Mouse (Mus musculus) heart, embryonic 16.5 days (tissue): ENCODE measurements around the gene Ephb1. TPM values are rescaled to one million over a fixed set of nuclear protein-coding genes. Genes with fewer than 3 reads are reported as not detected.
A peak's percentile ranks its signal among the peaks of the same experiment; 100 is the strongest.

ENCODE experiments used
- ATAC-seq: fragments of 200-750 bp; cut with Nextera tagmentation; replicated peaks from 2 replicates; pipeline ENCODE4 v1.8.0; 2017; ENCODE audit warnings: moderate number of reproducible peaks; ENCODE audit not compliant: insufficient read depth, low FRiP score; ENCODE audit errors: extremely low read depth
- H3K27ac ChIP-seq: fragments of 300-500 bp; sonication (generic); 2 replicates; pipeline ENCODE4 v1.5.1; 2014; ENCODE audit warnings: mild to moderate bottlenecking, low read length, control low read depth, moderate library complexity
- H3K27me3 ChIP-seq: fragments of 300-500 bp; sonication (generic); 2 replicates; pipeline ENCODE4 v1.6.1; 2014; ENCODE audit warnings: low read length, mixed read lengths; ENCODE audit not compliant: control insufficient read depth, insufficient read depth
- H3K36me3 ChIP-seq: fragments of 300-500 bp; sonication (generic); 2 replicates; pipeline ENCODE4 v1.6.1; 2014; ENCODE audit not compliant: control insufficient read depth, insufficient read depth
- H3K4me1 ChIP-seq: fragments of 300-500 bp; sonication (generic); 2 replicates; pipeline ENCODE4 v1.6.1; 2014; ENCODE audit warnings: low read length, mixed read lengths; ENCODE audit not compliant: control insufficient read depth, insufficient read depth
- H3K4me2 ChIP-seq: fragments of 300-500 bp; sonication (generic); 2 replicates; pipeline ENCODE4 v1.6.1; 2014; ENCODE audit warnings: low read depth, mild to moderate bottlenecking, control low read depth, low read length
- H3K4me3 ChIP-seq: fragments of 300-500 bp; sonication (generic); 2 replicates; pipeline ENCODE4 v1.5.1; 2014; ENCODE audit warnings: mild to moderate bottlenecking, control low read depth, low read length
- H3K9ac ChIP-seq: fragments of 300-500 bp; sonication (generic); 2 replicates; pipeline ENCODE4 v1.6.1; 2014; ENCODE audit warnings: low read length, control low read depth
- H3K9me3 ChIP-seq: fragments of 300-500 bp; sonication (generic); replicated peaks from 2 replicates; pipeline ENCODE4 v1.6.1; 2016; ENCODE audit warnings: low read length; ENCODE audit not compliant: control insufficient read depth
- WGBS: fragments of 180-500 bp; shearing (Covaris S2); extraction: QIAGEN DNeasy Blood & Tissue Kit; methylation state at CpG from one replicate; pipeline ENCODE4 v1.1.7; 2014; 5-methylcytosine and 5-hydroxymethylcytosine counted together
- polyA plus RNA-seq: library from polyadenylated mRNA; unstranded; fragments of >200 nt; fragmentation: Nextera tagmentation; extraction: Ambion mirVana; gene quantifications from 2 replicates; pipeline ENCODE4 v1.2.1, GENCODE M21; 2015

The Ephb1 gene
- polyA plus RNA-seq, 1 experiment from 2014 or later = 1.1 TPM

- H3K36me3 ChIP-seq = no peaks in the 10 kb centered on the region
- no peaks in the 10 kb centered on the region for H3K4me1 ChIP-seq
- 27% methylated on average over 3 of the region's 3 CpGs for WGBS
- no peak overlapping the region for H3K27ac ChIP-seq
- ATAC-seq = no peak
- H3K9me3 ChIP-seq = no peaks in the 10 kb centered on the region
- no peak overlapping the region for H3K4me2 ChIP-seq
- no peak overlapping the region for H3K9ac ChIP-seq
- H3K27me3 ChIP-seq = no peaks in the 10 kb centered on the region
- H3K4me3 ChIP-seq = no peak overlapping the region
Measured at GRCm38 (mm10) chr9:101950101-101950500, 404.4 kb downstream of the Ephb1 start.

GRCm38 (mm10) chr9:101945814-101946213, 408.7 kb downstream of the Ephb1 start:
- H3K9me3 ChIP-seq = no peaks in the 10 kb centered on the region
- ATAC-seq = no peak
- WGBS = 79% methylated on average over 4 of the region's 4 CpGs
- H3K27me3 ChIP-seq = no peaks in the 10 kb centered on the region
- no peak overlapping the region for H3K27ac ChIP-seq
- H3K9ac ChIP-seq = no peak overlapping the region
- no peaks in the 10 kb centered on the region for H3K36me3 ChIP-seq
- H3K4me3 ChIP-seq = no peak overlapping the region
- H3K4me2 ChIP-seq = no peak overlapping the region
- no peaks in the 10 kb centered on the region for H3K4me1 ChIP-seq

GRCm38 (mm10) chr9:101945326-101945725, 409.2 kb downstream of the Ephb1 start:
- no peak overlapping the region for H3K27ac ChIP-seq
- no peak for ATAC-seq
- no peaks in the 10 kb centered on the region for H3K9me3 ChIP-seq
- no peak overlapping the region for H3K9ac ChIP-seq
- H3K4me1 ChIP-seq = no peaks in the 10 kb centered on the region
- H3K36me3 ChIP-seq = no peaks in the 10 kb centered on the region
- H3K27me3 ChIP-seq = no peaks in the 10 kb centered on the region
- H3K4me2 ChIP-seq = no peak overlapping the region
- H3K4me3 ChIP-seq = no peak overlapping the region
- 70% methylated on average over 7 of the region's 7 CpGs for WGBS

GRCm38 (mm10) chr9:101942058-101942669, 412.3 kb downstream of the Ephb1 start:
- H3K27ac ChIP-seq = no peak overlapping the region
- H3K36me3 ChIP-seq = no peaks in the 10 kb centered on the region
- no peak overlapping the region for H3K4me2 ChIP-seq
- H3K9ac ChIP-seq = no peak overlapping the region
- H3K27me3 ChIP-seq = no peaks in the 10 kb centered on the region
- no peaks in the 10 kb centered on the region for H3K9me3 ChIP-seq
- H3K4me3 ChIP-seq = no peak overlapping the region
- 79% methylated on average over 9 of the region's 9 CpGs for WGBS
- no peak for ATAC-seq
- H3K4me1 ChIP-seq = no peaks in the 10 kb centered on the region

DNA sequence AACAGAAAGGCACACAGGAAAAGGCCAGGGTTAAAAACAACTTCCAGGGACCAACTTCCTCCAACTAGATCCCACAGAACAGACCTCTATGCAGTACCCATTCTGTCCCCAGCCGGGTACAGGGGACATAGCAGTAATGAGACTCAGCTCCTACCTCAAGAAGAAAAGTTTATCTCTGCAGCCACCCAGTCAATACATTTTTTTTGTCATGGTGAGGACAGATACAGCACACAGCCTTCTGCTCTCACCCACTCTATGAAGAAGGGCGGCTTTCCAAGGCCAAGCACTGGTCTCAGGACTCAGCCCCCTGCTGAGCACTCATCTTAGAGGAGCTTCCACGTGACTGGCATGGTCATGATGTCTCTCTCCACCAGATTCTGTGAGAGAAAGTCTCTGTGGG, 414.3 kb downstream of the Ephb1 start:
- Histone ChIP-seq H3K27ac (no peak overlapping the region), H3K4me1 (no peaks in the 10 kb centered on the region), H3K4me3 (no peak overlapping the region), H3K9ac (no peak overlapping the region), H3K4me2 (no peak overlapping the region), H3K36me3 (no peaks in the 10 kb centered on the region), H3K27me3 (no peaks in the 10 kb centered on the region), H3K9me3 (no peaks in the 10 kb centered on the region)
- ATAC-seq = no peak
- 59% methylated on average over 3 of the region's 3 CpGs for WGBS

DNA sequence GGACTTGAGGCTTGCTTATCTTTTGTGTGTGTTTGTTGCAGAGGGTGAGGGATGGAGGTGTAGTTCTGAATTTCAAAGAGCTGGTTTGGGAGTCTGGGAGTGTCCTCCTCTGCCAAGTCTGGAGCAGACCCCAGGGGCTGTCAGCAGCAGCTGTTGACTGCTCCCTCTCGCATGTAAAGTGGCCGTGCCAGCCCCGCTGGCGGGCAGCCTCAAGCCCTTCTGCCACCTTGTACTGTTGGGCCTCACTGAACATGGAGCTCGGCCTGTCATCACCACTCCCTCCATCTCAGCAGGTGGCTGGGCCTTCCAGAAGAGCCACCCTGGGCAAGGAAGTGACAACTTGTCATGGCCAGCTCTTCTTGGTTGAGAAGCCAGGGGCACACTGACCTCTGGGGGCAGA, 415.5 kb downstream of the Ephb1 start:
- no peaks in the 10 kb centered on the region for H3K36me3 ChIP-seq

DNA sequence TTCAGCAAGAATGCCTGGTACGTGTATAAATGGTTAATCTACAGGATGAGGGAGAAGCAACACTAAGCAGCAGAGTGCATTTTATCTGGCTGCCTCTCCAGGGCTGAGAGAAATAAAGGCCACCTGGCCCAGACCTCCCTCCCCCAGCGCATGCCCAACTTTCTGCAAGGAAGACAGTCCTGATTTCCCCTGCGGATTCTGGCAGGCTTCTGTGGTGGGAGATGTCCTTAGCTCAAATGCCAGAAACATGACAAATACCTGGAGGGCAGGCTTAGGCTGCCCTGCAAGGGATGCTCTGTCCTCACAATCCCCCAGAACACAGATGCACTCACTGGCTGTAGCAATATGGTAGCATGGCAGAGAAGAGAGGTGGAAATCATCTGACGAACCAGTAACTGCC, 416.4 kb downstream of the Ephb1 start:
- Histone ChIP-seq H3K9ac (no peak overlapping the region), H3K27ac (no peak overlapping the region), H3K4me3 (no peak overlapping the region), H3K4me1 (no peaks in the 10 kb centered on the region), H3K9me3 (no peaks in the 10 kb centered on the region), H3K36me3 (no peaks in the 10 kb centered on the region), H3K4me2 (no peak overlapping the region), H3K27me3 (no peaks in the 10 kb centered on the region)
- 62% methylated on average over 4 of the region's 4 CpGs for WGBS
- no peak for ATAC-seq

More for the DNA sequence above, 415.5 kb downstream of the Ephb1 start:
- Histone ChIP-seq H3K27ac (no peak overlapping the region), H3K27me3 (no peaks in the 10 kb centered on the region), H3K4me2 (no peak overlapping the region), H3K4me1 (no peaks in the 10 kb centered on the region), H3K9ac (no peak overlapping the region), H3K4me3 (no peak overlapping the region), H3K9me3 (no peaks in the 10 kb centered on the region)
- peak; percentile 67 for ATAC-seq
- 31% methylated on average over 5 of the region's 5 CpGs for WGBS

- ATAC-seq = no peak
- 71% methylated on average over 8 of the region's 8 CpGs for WGBS
- H3K4me3 ChIP-seq = no peak overlapping the region
Measured at GRCm38 (mm10) chr9:101934887-101935286, 419.6 kb downstream of the Ephb1 start.

GRCm38 (mm10) chr9:101933946-101934573, 420.4 kb downstream of the Ephb1 start:
- H3K9me3 ChIP-seq = no peaks in the 10 kb centered on the region
- no peak for ATAC-seq
- H3K27ac ChIP-seq = no peak overlapping the region
- H3K36me3 ChIP-seq = no peaks in the 10 kb centered on the region
- no peak overlapping the region for H3K9ac ChIP-seq
- 54% methylated on average over 8 of the region's 8 CpGs for whole genome bisulfite sequencing
- H3K4me3 ChIP-seq = no peak overlapping the region
- no peaks in the 10 kb centered on the region for H3K27me3 ChIP-seq
- no peaks in the 10 kb centered on the region for H3K4me1 ChIP-seq
- no peak overlapping the region for H3K4me2 ChIP-seq

More at GRCm38 (mm10) chr9:101934887-101935286, 419.6 kb downstream of the Ephb1 start:
- Histone ChIP-seq H3K9me3 (no peaks in the 10 kb centered on the region), H3K9ac (no peak overlapping the region), H3K27ac (no peak overlapping the region), H3K27me3 (no peaks in the 10 kb centered on the region), H3K36me3 (no peaks in the 10 kb centered on the region), H3K4me1 (no peaks in the 10 kb centered on the region), H3K4me2 (no peak overlapping the region)
